Mouse (Mus musculus) hindbrain, embryonic 12.5 days (tissue): ENCODE results near the gene Map2k2. TPM values are rescaled to one million over a fixed set of nuclear protein-coding genes. Genes with fewer than 3 reads are reported as not detected.

Source experiments
- ATAC-seq: fragments of 200-750 bp; cut with Nextera tagmentation; 2 replicates; pipeline ENCODE4 v1.8.0; 2017; ENCODE audit warnings: moderate TSS enrichment; ENCODE audit not compliant: low FRiP score
- H3K27ac ChIP-seq: fragments of 300-500 bp; sonication (generic); 2 replicates; pipeline ENCODE4 v1.5.1; 2016; ENCODE audit warnings: mild to moderate bottlenecking
- H3K27me3 ChIP-seq: fragments of 300-500 bp; sonication (generic); 2 replicates; pipeline ENCODE4 v1.6.1; 2016; ENCODE audit warnings: mild to moderate bottlenecking
- H3K36me3 ChIP-seq: fragments of 300-500 bp; sonication (generic); 2 replicates; pipeline ENCODE4 v1.6.1; 2016; ENCODE audit warnings: mild to moderate bottlenecking
- H3K4me1 ChIP-seq: fragments of 300-500 bp; sonication (generic); 2 replicates; pipeline ENCODE4 v1.6.1; 2016
- H3K4me2 ChIP-seq: fragments of 300-500 bp; sonication (generic); replicated peaks from 2 replicates; pipeline ENCODE4 v1.6.1; 2016; ENCODE audit warnings: mild to moderate bottlenecking
- H3K4me3 ChIP-seq: fragments of 300-500 bp; sonication (generic); 2 replicates; pipeline ENCODE4 v1.5.1; 2016; ENCODE audit warnings: mild to moderate bottlenecking
- H3K9ac ChIP-seq: fragments of 300-500 bp; sonication (generic); 2 replicates; pipeline ENCODE4 v1.6.1; 2016; ENCODE audit warnings: mild to moderate bottlenecking, moderate library complexity
- H3K9me3 ChIP-seq: fragments of 300-500 bp; sonication (generic); replicated peaks from 2 replicates; pipeline ENCODE4 v1.6.1; 2016; ENCODE audit warnings: mild to moderate bottlenecking
- WGBS: fragments of 180-500 bp; shearing (Covaris S2); methylation state at CpG from one replicate; pipeline ENCODE4 v1.1.7; 2016; 5-methylcytosine and 5-hydroxymethylcytosine counted together
- polyA plus RNA-seq: library from polyadenylated mRNA; unstranded; fragments of >200 nt; fragmentation: Nextera tagmentation; extraction: Ambion mirVana; gene quantifications from 2 replicates; pipeline ENCODE4 v1.2.1, GENCODE M21; 2016

Map2k2 gene
- polyA plus RNA-seq, 1 experiment from 2014 or later: 223 TPM

GRCm38 (mm10) chr10:81077916-81078315 is 27.8 kb upstream of the Map2k2 start:
- H3K9me3 ChIP-seq: no peaks in the 10 kb centered on the region
- H3K27me3 ChIP-seq: no peaks in the 10 kb centered on the region
- no peak overlapping the region for H3K4me2 ChIP-seq
- ATAC-seq: no peak
- no peak overlapping the region for H3K27ac ChIP-seq
- no peak overlapping the region for H3K9ac ChIP-seq
- WGBS: 89% methylated on average over 11 of the region's 11 CpGs
- H3K4me3 ChIP-seq: no peak overlapping the region
- peaks cover 98% of the 10 kb centered on the region for H3K36me3 ChIP-seq
- no peaks in the 10 kb centered on the region for H3K4me1 ChIP-seq

- no peak overlapping the region for H3K4me3 ChIP-seq
- H3K36me3 ChIP-seq: peaks cover 81% of the 10 kb centered on the region
- no peak overlapping the region for H3K27ac ChIP-seq
- H3K9ac ChIP-seq: no peak overlapping the region
- H3K4me1 ChIP-seq: no peaks in the 10 kb centered on the region
- no peaks in the 10 kb centered on the region for H3K27me3 ChIP-seq
- H3K9me3 ChIP-seq: no peaks in the 10 kb centered on the region
- ATAC-seq: no peak
- WGBS: 93% methylated on average over 31 of the region's 31 CpGs
- no peak overlapping the region for H3K4me2 ChIP-seq
Measured at GRCm38 (mm10) chr10:81080008-81080655, 25.6 kb upstream of the Map2k2 start.

GRCm38 (mm10) chr10:81082168-81082960 is 23.4 kb upstream of the Map2k2 start:
- WGBS: 81% methylated on average over 7 of the region's 7 CpGs
- Histone ChIP-seq H3K4me3 (no peak overlapping the region), H3K4me2 (no peak overlapping the region), H3K9me3 (no peaks in the 10 kb centered on the region), H3K9ac (no peak overlapping the region; the same call in 1 of the 2 replicates), H3K36me3 (peaks cover 59% of the 10 kb centered on the region), H3K27ac (no peak overlapping the region), H3K27me3 (no peaks in the 10 kb centered on the region), H3K4me1 (no peaks in the 10 kb centered on the region)
- ATAC-seq: peak; percentile 61

- peaks cover 3% of the 10 kb centered on the region; the same call in 1 of the 2 replicates for H3K27me3 ChIP-seq
- no peaks in the 10 kb centered on the region for H3K9me3 ChIP-seq
- H3K36me3 ChIP-seq: peaks cover 12% of the 10 kb centered on the region
- WGBS: 42% methylated on average over 2 of the region's 2 CpGs
- no peak overlapping the region for H3K4me2 ChIP-seq
- H3K4me3 ChIP-seq: no peak overlapping the region
- H3K4me1 ChIP-seq: peaks cover 8% of the 10 kb centered on the region
- H3K9ac ChIP-seq: no peak overlapping the region
- H3K27ac ChIP-seq: no peak overlapping the region
- ATAC-seq: no peak
Measured at GRCm38 (mm10) chr10:81087021-81087420, 18.7 kb upstream of the Map2k2 start.

- WGBS: 63% methylated on average over 2 of the region's 2 CpGs
- H3K9ac ChIP-seq: no peak overlapping the region
- ATAC-seq: no peak
Measured at GRCm38 (mm10) chr10:81089216-81089615, 16.5 kb upstream of the Map2k2 start.

GRCm38 (mm10) chr10:81090621-81091020 is 15.1 kb upstream of the Map2k2 start:
- H3K27ac ChIP-seq: no peak overlapping the region
- no peak overlapping the region for H3K9ac ChIP-seq
- H3K4me3 ChIP-seq: no peak overlapping the region
- H3K9me3 ChIP-seq: no peaks in the 10 kb centered on the region
- H3K27me3 ChIP-seq: peaks cover 3% of the 10 kb centered on the region; the same call in 1 of the 2 replicates
- no peaks in the 10 kb centered on the region for H3K36me3 ChIP-seq
- ATAC-seq: no peak
- no peak overlapping the region for H3K4me2 ChIP-seq
- peaks cover 8% of the 10 kb centered on the region for H3K4me1 ChIP-seq
- 81% methylated on average over 7 of the region's 7 CpGs for WGBS

More at GRCm38 (mm10) chr10:81089216-81089615, 16.5 kb upstream of the Map2k2 start:
- Histone ChIP-seq H3K27ac (no peak overlapping the region), H3K4me3 (no peak overlapping the region), H3K4me2 (no peak overlapping the region), H3K27me3 (peaks cover 3% of the 10 kb centered on the region; the same call in 1 of the 2 replicates), H3K4me1 (peaks cover 8% of the 10 kb centered on the region), H3K36me3 (no peaks in the 10 kb centered on the region), H3K9me3 (no peaks in the 10 kb centered on the region)

GRCm38 (mm10) chr10:81092465-81093250 is 13.1 kb upstream of the Map2k2 start:
- Histone ChIP-seq H3K36me3 (no peaks in the 10 kb centered on the region), H3K4me2 (no peak overlapping the region), H3K4me1 (peaks cover 8% of the 10 kb centered on the region), H3K27ac (no peak overlapping the region), H3K9ac (no peak overlapping the region), H3K27me3 (peaks cover 3% of the 10 kb centered on the region; the same call in 1 of the 2 replicates), H3K4me3 (no peak overlapping the region), H3K9me3 (no peaks in the 10 kb centered on the region)
- 57% methylated on average over 22 of the region's 22 CpGs for WGBS
- ATAC-seq: no peak

GRCm38 (mm10) chr10:81094931-81095678 is 10.6 kb upstream of the Map2k2 start:
- Histone ChIP-seq H3K36me3 (no peaks in the 10 kb centered on the region), H3K9me3 (no peaks in the 10 kb centered on the region), H3K9ac (no peak overlapping the region), H3K4me2 (no peak overlapping the region), H3K27me3 (peaks cover 3% of the 10 kb centered on the region; the same call in 1 of the 2 replicates), H3K4me3 (no peak overlapping the region), H3K27ac (no peak overlapping the region), H3K4me1 (no peaks in the 10 kb centered on the region)
- WGBS: 64% methylated on average over 9 of the region's 9 CpGs
- ATAC-seq: no peak

GRCm38 (mm10) chr10:81106113-81106721 is 502 bp downstream of the Map2k2 start:
- Histone ChIP-seq H3K27ac (peak overlapping the region; percentile 99), H3K9me3 (no peaks in the 10 kb centered on the region), H3K4me1 (peaks cover 20% of the 10 kb centered on the region), H3K36me3 (peaks cover 31% of the 10 kb centered on the region), H3K4me2 (peak overlapping the region; percentile 75), H3K27me3 (no peaks in the 10 kb centered on the region), H3K4me3 (peak overlapping the region; percentile 95), H3K9ac (peak overlapping the region; percentile 97)
- WGBS: under 1% methylated on average over 34 of the region's 35 CpGs
- ATAC-seq: peak; percentile 87

- Histone ChIP-seq H3K4me2 (no peak overlapping the region), H3K9ac (no peak overlapping the region), H3K4me1 (no peaks in the 10 kb centered on the region; the same call in 1 of the 2 replicates), H3K9me3 (no peaks in the 10 kb centered on the region), H3K4me3 (no peak overlapping the region), H3K36me3 (peaks cover 92% of the 10 kb centered on the region), H3K27me3 (no peaks in the 10 kb centered on the region), H3K27ac (no peak overlapping the region)
- WGBS: 92% methylated on average over 6 of the region's 6 CpGs
- ATAC-seq: no peak
Measured at GRCm38 (mm10) chr10:81112946-81113345, 7.2 kb downstream of the Map2k2 start.

- no peaks in the 10 kb centered on the region for H3K9me3 ChIP-seq
- 96% methylated on average over 10 of the region's 10 CpGs for whole genome bisulfite sequencing
- no peak overlapping the region; the same call in 1 of the 2 replicates for H3K27ac ChIP-seq
- H3K4me3 ChIP-seq: no peak overlapping the region
- peaks cover 97% of the 10 kb centered on the region for H3K36me3 ChIP-seq
- no peaks in the 10 kb centered on the region for H3K27me3 ChIP-seq
- H3K4me1 ChIP-seq: no peaks in the 10 kb centered on the region
- no peak overlapping the region for H3K4me2 ChIP-seq
- no peak overlapping the region for H3K9ac ChIP-seq
- no peak for ATAC-seq
Measured at GRCm38 (mm10) chr10:81119625-81120024, 13.9 kb downstream of the Map2k2 start.
